Mouse (Mus musculus): ENCODE results near the gene Rhobtb1. TPM values are rescaled to one million over a fixed set of nuclear protein-coding genes. Genes with fewer than 3 reads are reported as not detected.

The Rhobtb1 gene
- total RNA-seq, 2 experiments from 2014 or later = 8.8 to 11.4 TPM

GRCm38 (mm10) chr10:69160877-69161276, 9.6 kb downstream of the Rhobtb1 start:
- intact Hi-C loops (cut with DNase I; ENCODE audit: low total_unique reads) = no loop called here
- no peak for DNase-seq

GRCm38 (mm10) chr10:69161503-69161902, 10.3 kb downstream of the Rhobtb1 start:
- intact Hi-C loops (cut with DNase I; ENCODE audit: low total_unique reads) = no loop called here
- DNase-seq = no peak

- no peak for DNase-seq
- intact Hi-C loops (cut with DNase I; ENCODE audit: low total_unique reads) = no loop called here
Measured at GRCm38 (mm10) chr10:69162577-69162976, 11.3 kb downstream of the Rhobtb1 start.

GRCm38 (mm10) chr10:69163216-69163615, 12.0 kb downstream of the Rhobtb1 start:
- no peak for DNase-seq
- intact Hi-C loops (cut with DNase I; ENCODE audit: low total_unique reads) = no loop called here

- intact Hi-C loops (cut with DNase I; ENCODE audit: low total_unique reads) = no loop called here
Measured at GRCm38 (mm10) chr10:69165125-69165524, 13.9 kb downstream of the Rhobtb1 start.

GRCm38 (mm10) chr10:69165847-69166246, 14.6 kb downstream of the Rhobtb1 start:
- DNase-seq = no peak
- intact Hi-C loops (cut with DNase I; ENCODE audit: low total_unique reads) = no loop called here

More at GRCm38 (mm10) chr10:69165125-69165524, 13.9 kb downstream of the Rhobtb1 start:
- no peak for DNase-seq

GRCm38 (mm10) chr10:69166514-69166913, 15.3 kb downstream of the Rhobtb1 start:
- no peak for DNase-seq
- intact Hi-C loops (cut with DNase I; ENCODE audit: low total_unique reads) = no loop called here

- no peak for DNase-seq
- intact Hi-C loops (cut with DNase I; ENCODE audit: low total_unique reads) = no loop called here
Measured at GRCm38 (mm10) chr10:69172412-69172811, 21.2 kb downstream of the Rhobtb1 start.

GRCm38 (mm10) chr10:69176116-69176515, 24.9 kb downstream of the Rhobtb1 start:
- DNase-seq = no peak
- intact Hi-C loops (cut with DNase I; ENCODE audit: low total_unique reads) = no loop called here

GRCm38 (mm10) chr10:69179341-69179740, 28.1 kb downstream of the Rhobtb1 start:
- intact Hi-C loops (cut with DNase I; ENCODE audit: low total_unique reads) = no loop called here
- DNase-seq = no peak

- intact Hi-C loops (cut with DNase I; ENCODE audit: low total_unique reads) = no loop called here
- DNase-seq = no peak
Measured at GRCm38 (mm10) chr10:69180997-69181396, 29.8 kb downstream of the Rhobtb1 start.

- intact Hi-C loops (cut with DNase I; ENCODE audit: low total_unique reads) = loop anchor here (5.0 kb wide), 1 partner anchor 122 kb away; no protein-coding TSS in a partner anchor
Measured at GRCm38 (mm10) chr10:69184903-69185302, 33.7 kb downstream of the Rhobtb1 start.

GRCm38 (mm10) chr10:69185431-69185830, 34.2 kb downstream of the Rhobtb1 start:
- intact Hi-C loops (cut with DNase I; ENCODE audit: low total_unique reads) = loop anchor here (5.0 kb wide), 1 partner anchor 122 kb away; no protein-coding TSS in a partner anchor
- DNase-seq = peak; percentile 59

More at GRCm38 (mm10) chr10:69184903-69185302, 33.7 kb downstream of the Rhobtb1 start:
- DNase-seq = no peak

GRCm38 (mm10) chr10:69185894-69186893, 35.0 kb downstream of the Rhobtb1 start:
- intact Hi-C loops (cut with DNase I; ENCODE audit: low total_unique reads) = loop anchor here (5.0 kb wide), 1 partner anchor 121 kb away; no protein-coding TSS in a partner anchor
- DNase-seq = peak; percentile 70

GRCm38 (mm10) chr10:69187773-69188443, 36.7 kb downstream of the Rhobtb1 start:
- intact Hi-C loops (cut with DNase I; ENCODE audit: low total_unique reads) = loop anchor here (5.0 kb wide), 1 partner anchor 119 kb away; no protein-coding TSS in a partner anchor

GRCm38 (mm10) chr10:69190434-69191160, 39.4 kb downstream of the Rhobtb1 start:
- intact Hi-C loops (cut with DNase I; ENCODE audit: low total_unique reads) = no loop called here
- DNase-seq = no peak

More at GRCm38 (mm10) chr10:69187773-69188443, 36.7 kb downstream of the Rhobtb1 start:
- DNase-seq = no peak

- DNase-seq = no peak
Measured at GRCm38 (mm10) chr10:69192266-69192665, 41.0 kb downstream of the Rhobtb1 start.

GRCm38 (mm10) chr10:69193721-69194120, 42.5 kb downstream of the Rhobtb1 start:
- no peak for DNase-seq
- intact Hi-C loops (cut with DNase I; ENCODE audit: low total_unique reads) = no loop called here

More at GRCm38 (mm10) chr10:69192266-69192665, 41.0 kb downstream of the Rhobtb1 start:
- intact Hi-C loops (cut with DNase I; ENCODE audit: low total_unique reads) = no loop called here

GRCm38 (mm10) chr10:69204677-69205400, 53.6 kb downstream of the Rhobtb1 start:
- DNase-seq = no peak
- intact Hi-C loops (cut with DNase I; ENCODE audit: low total_unique reads) = no loop called here
